Mouse (Mus musculus): ENCODE results near the gene Ubac1. TPM values are rescaled to one million over a fixed set of nuclear protein-coding genes. Genes with fewer than 3 reads are reported as not detected.

Ubac1 gene
- polyA plus RNA-seq, 1 experiment from 2014 or later, result 114 TPM

Other genes starting within 250 kb of the Ubac1 start
- gene Lcn11, start 244.7 kb downstream of the Ubac1 start, polyA plus RNA-seq (2015; fragmentation: Nextera tagmentation; extraction: Ambion mirVana), result not detected in 2 replicates
- gene Gm13539, start 239.5 kb downstream of the Ubac1 start, polyA plus RNA-seq (2015; fragmentation: Nextera tagmentation; extraction: Ambion mirVana), result not detected in 2 replicates
- not detected in 2 replicates for gene Glt6d1, start 205.9 kb downstream of the Ubac1 start, polyA plus RNA-seq (2015; fragmentation: Nextera tagmentation; extraction: Ambion mirVana)
- not detected in 2 replicates for gene Lcn9, start 198.6 kb downstream of the Ubac1 start, polyA plus RNA-seq (2015; fragmentation: Nextera tagmentation; extraction: Ambion mirVana)
- gene Sohlh1, start 174.5 kb downstream of the Ubac1 start, polyA plus RNA-seq (2015; fragmentation: Nextera tagmentation; extraction: Ambion mirVana), result not detected in 2 replicates
- gene Kcnt1, start 158.0 kb downstream of the Ubac1 start, polyA plus RNA-seq (2015; fragmentation: Nextera tagmentation; extraction: Ambion mirVana), result 11.1 TPM in 2 replicates
- 50.8 and 68.5 TPM in 2 replicates for gene Camsap1, start 38.5 kb downstream of the Ubac1 start, polyA plus RNA-seq (2015; fragmentation: Nextera tagmentation; extraction: Ambion mirVana)
- 12.4 and 14.2 TPM in 2 replicates for gene Nacc2, start 101.5 kb upstream of the Ubac1 start, polyA plus RNA-seq (2015; fragmentation: Nextera tagmentation; extraction: Ambion mirVana)
- gene Lhx3, start 186.5 kb upstream of the Ubac1 start, polyA plus RNA-seq (2015; fragmentation: Nextera tagmentation; extraction: Ambion mirVana), result 5.2 and 15.4 TPM in 2 replicates
- gene Qsox2, start 215.8 kb upstream of the Ubac1 start, polyA plus RNA-seq (2015; fragmentation: Nextera tagmentation; extraction: Ambion mirVana), result 13.2 and 13.9 TPM in 2 replicates